14 mouse cellular contexts compared by ENCODE assay signal in genomic region chr14:77375618-77376017, GRCm38 (mm10).
DNase-seq lines count a peak whose midpoint lies in the region; ATAC-seq lines count a peak whose summit lies in the region.
"Had no signal": no experiment of that assay in that cellular context is flagged by ENCODE, and none has a peak within 500 bp of the region (broad histone marks: within the 10 kb centered on the region; RNA-seq: fewer than 3 reads in every experiment).

No protein-coding gene starts in this region.

- no peaks in the 10 kb centered on the region for H3K36me3 ChIP-seq in limb, embryonic 11.5 days (ENCODE audit: control insufficient read depth, insufficient read depth, low read length)
- no peaks in the 10 kb centered on the region for H3K36me3 ChIP-seq in hindbrain, embryonic 10.5 days
- H3K36me3 ChIP-seq: forebrain, embryonic 10.5 days; G1E; limb, embryonic 15.5 days had no signal

- 38% methylated on average over 9 of the region's 9 CpGs for WGBS in limb, embryonic 11.5 days
- WGBS in hindbrain, embryonic 10.5 days: 74% methylated on average over 9 of the region's 9 CpGs

- peak; percentile 22 for DNase-seq in left cerebral cortex, postnatal 4 days
- no peak for DNase-seq in left cerebral cortex, postnatal 10 days (ENCODE audit: extremely low spot score in 1 of 2, low spot score in 2 of 2)
- peak; percentile 74 for DNase-seq in Muller cell, postnatal 12 days (ENCODE audit: inconsistent ontology term)
- DNase-seq in adrenal gland, postnatal 10 days: peak; percentile 70
- peak; percentile 23 for DNase-seq in limb, embryonic 11.5 days (ENCODE audit: low spot score)
- no peak for DNase-seq in hindbrain, embryonic 10.5 days (ENCODE audit: low spot score)
- DNase-seq: cerebellum, postnatal 36 days; right cerebral cortex, postnatal 14 days had no signal

- no peak for ATAC-seq in limb, embryonic 11.5 days (ENCODE audit: insufficient number of reproducible peaks, low FRiP score, low TSS enrichment, low read depth)
- no peak for ATAC-seq in granulocyte monocyte progenitor cell, adult 5-6 weeks (replicated peaks; ENCODE audit: poor library complexity, severe bottlenecking)
- ATAC-seq: hindbrain, postnatal 0 days; lung, postnatal 0 days had no signal

- H3K4me2 ChIP-seq in limb, embryonic 11.5 days (ENCODE audit: low read depth, severe bottlenecking): no peak overlapping the region
- H3K4me2 ChIP-seq: limb, embryonic 15.5 days had no signal

- no peak overlapping the region for H3K4me3 ChIP-seq in limb, embryonic 11.5 days (ENCODE audit: low read depth, low read length)
- no peak overlapping the region for H3K4me3 ChIP-seq in hindbrain, embryonic 10.5 days
- H3K4me3 ChIP-seq: forebrain, embryonic 10.5 days; limb, embryonic 15.5 days had no signal

- no peak overlapping the region for H3K27ac ChIP-seq in limb, embryonic 11.5 days (replicated peaks; ENCODE audit: low read depth, low read length)
- no peak overlapping the region for H3K27ac ChIP-seq in hindbrain, embryonic 10.5 days
- H3K27ac ChIP-seq: forebrain, embryonic 10.5 days; hindbrain, postnatal 0 days; limb, embryonic 15.5 days had no signal

- no peaks in the 10 kb centered on the region for H3K27me3 ChIP-seq in limb, embryonic 11.5 days (ENCODE audit: control insufficient read depth, insufficient read depth, low read length)
- H3K27me3 ChIP-seq in hindbrain, embryonic 10.5 days (ENCODE audit: insufficient read depth, poor library complexity, severe bottlenecking): no peaks in the 10 kb centered on the region

- H3K9me3 ChIP-seq in limb, embryonic 11.5 days (ENCODE audit: control insufficient read depth, low read length): no peaks in the 10 kb centered on the region
- no peaks in the 10 kb centered on the region for H3K9me3 ChIP-seq in hindbrain, embryonic 10.5 days
- H3K9me3 ChIP-seq: forebrain, embryonic 10.5 days; limb, embryonic 15.5 days had no signal

- intact Hi-C loops in left cerebral cortex, postnatal 4 days (cut with DNase I): no loop called here
- intact Hi-C loops in left cerebral cortex, postnatal 10 days (cut with DNase I): loop anchor here (10.0 kb wide), 1 partner anchor 221 kb away; the partner anchor contains the start of gene Enox1

- H3K9ac ChIP-seq in limb, embryonic 11.5 days (ENCODE audit: low read length): no peak overlapping the region
- H3K9ac ChIP-seq: limb, embryonic 15.5 days had no signal

- H3K4me1 ChIP-seq in limb, embryonic 11.5 days (ENCODE audit: control insufficient read depth, insufficient read depth, low read length): peaks cover 2% of the 10 kb centered on the region
- peaks cover 49% of the 10 kb centered on the region for H3K4me1 ChIP-seq in hindbrain, embryonic 10.5 days (replicated peaks)
- H3K4me1 ChIP-seq: limb, embryonic 15.5 days had no signal

Comparison
In these comparisons a context has a peak if more than half of its experiments do, and no peak if none do; other contexts are left out.
1. DNase-seq: peak in left cerebral cortex, postnatal 4 days (single experiment), Muller cell, postnatal 12 days (single experiment), adrenal gland, postnatal 10 days (single experiment) and limb, embryonic 11.5 days (single experiment); none in left cerebral cortex, postnatal 10 days (0 of 2) and hindbrain, embryonic 10.5 days (single experiment).